In the genomic region with DNA sequence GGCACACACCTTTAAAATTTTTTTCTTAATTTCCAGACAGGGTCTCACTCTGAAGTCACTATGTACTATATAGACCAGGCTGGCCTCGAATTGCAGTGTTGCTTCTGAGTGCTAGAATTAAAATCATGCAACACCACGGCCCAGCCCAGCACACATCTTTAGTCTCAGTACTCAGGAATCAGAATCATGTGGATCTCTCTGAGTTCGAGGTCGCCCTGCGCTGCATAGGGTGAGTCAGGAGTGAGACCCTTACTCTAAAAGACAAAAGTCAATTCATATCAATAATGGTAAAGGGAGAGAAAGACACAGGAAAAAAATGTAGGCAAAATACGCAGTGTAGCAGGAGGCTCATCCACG, we compare ENCODE assay signal across 1 mouse cellular context.
TF ChIP-seq lines count a peak whose summit lies in the region.

No protein-coding gene starts in this region.

TF ChIP-seq in MEL, 35 proteins besides CTCF, POLR2A, EP300 and RAD21 (continued from another document):
- TF ChIP-seq JUND (IDR thresholded peaks at IDR 0.05; ENCODE audit: low read depth, low read length): no peak
- TF ChIP-seq MXI1 (IDR thresholded peaks at IDR 0.05; ENCODE audit: low read depth, low read length): no peak
- TF ChIP-seq SMC3 (IDR thresholded peaks at IDR 0.05; ENCODE audit: low read depth, low read length): no peak
